Mouse (Mus musculus): ENCODE data around the gene Gm44579. TPM values are rescaled to one million over a fixed set of nuclear protein-coding genes. Genes with fewer than 3 reads are reported as not detected.

The Gm44579 gene
- total and polyA plus RNA-seq, 3 experiments: not detected

DNA sequence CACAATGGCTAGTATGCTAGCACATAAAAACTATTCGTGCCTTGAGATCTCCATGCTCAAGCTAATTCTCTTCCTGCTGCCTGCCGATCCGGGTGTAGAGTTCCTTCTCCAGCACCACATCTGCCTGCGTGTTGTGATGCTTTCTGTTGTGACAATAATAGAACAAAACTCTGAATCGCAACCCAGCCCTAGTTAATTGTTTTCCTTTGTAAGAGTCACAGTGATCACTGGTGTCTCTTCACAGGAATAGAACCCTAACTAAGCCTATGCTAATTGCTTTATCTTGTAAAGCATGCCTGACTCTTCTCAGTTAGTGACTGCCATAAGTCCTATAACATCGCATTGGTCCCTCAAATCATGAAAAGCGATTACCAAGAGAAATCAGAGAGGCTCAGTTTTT lies 5.3 kb upstream of the Gm44579 start:
- Histone ChIP-seq H3K27me3 (ENCODE audit: control insufficient read depth, insufficient read depth, low read length) (no peaks in the 10 kb centered on the region), H3K9ac (ENCODE audit: low read depth, low read length) (no peak overlapping the region), H3K4me3 (no peak overlapping the region), H3K36me3 (ENCODE audit: control insufficient read depth, insufficient read depth, low read length) (no peaks in the 10 kb centered on the region), H3K79me2 (replicated peaks; ENCODE audit: control insufficient read depth, insufficient read depth, low read length) (no peaks in the 10 kb centered on the region), H3K4me1 (ENCODE audit: control insufficient read depth, insufficient read depth, low read length) (no peaks in the 10 kb centered on the region), H3K27ac (no peak overlapping the region)
- intact Hi-C loops (cut with DNase I): no loop called here
- 71% methylated on average over 7 of the region's 7 CpGs for WGBS
- DNase-seq: no peak
- TF ChIP-seq CTCF (IDR thresholded peaks at IDR 0.05): no peak
- TF ChIP-seq EP300 (IDR thresholded peaks at IDR 0.05; ENCODE audit: insufficient read depth, low read depth, low read length): no peak
- TF ChIP-seq POLR2A (IDR thresholded peaks at IDR 0.05; ENCODE audit: insufficient read depth, low read depth, low read length): no peak

- WGBS: 43% methylated on average over 16 of the region's 16 CpGs
- Histone ChIP-seq H3K79me2 (replicated peaks; ENCODE audit: control insufficient read depth, insufficient read depth, low read length) (no peaks in the 10 kb centered on the region), H3K4me1 (ENCODE audit: control insufficient read depth, insufficient read depth, low read length) (no peaks in the 10 kb centered on the region), H3K27me3 (ENCODE audit: control insufficient read depth, insufficient read depth, low read length) (no peaks in the 10 kb centered on the region), H3K9ac (ENCODE audit: low read depth, low read length) (no peak overlapping the region), H3K4me3 (no peak overlapping the region), H3K27ac (no peak overlapping the region), H3K36me3 (ENCODE audit: control insufficient read depth, insufficient read depth, low read length) (no peaks in the 10 kb centered on the region)
- intact Hi-C loops (cut with DNase I): no loop called here
- no peak for DNase-seq
- no peak for TF ChIP-seq CTCF (IDR thresholded peaks at IDR 0.05)
- TF ChIP-seq POLR2A (IDR thresholded peaks at IDR 0.05; ENCODE audit: insufficient read depth, low read depth, low read length): no peak
- no peak for TF ChIP-seq EP300 (IDR thresholded peaks at IDR 0.05; ENCODE audit: insufficient read depth, low read depth, low read length)
Measured at GRCm38 (mm10) chr15:98225610-98226009, 4.8 kb upstream of the Gm44579 start.

DNA sequence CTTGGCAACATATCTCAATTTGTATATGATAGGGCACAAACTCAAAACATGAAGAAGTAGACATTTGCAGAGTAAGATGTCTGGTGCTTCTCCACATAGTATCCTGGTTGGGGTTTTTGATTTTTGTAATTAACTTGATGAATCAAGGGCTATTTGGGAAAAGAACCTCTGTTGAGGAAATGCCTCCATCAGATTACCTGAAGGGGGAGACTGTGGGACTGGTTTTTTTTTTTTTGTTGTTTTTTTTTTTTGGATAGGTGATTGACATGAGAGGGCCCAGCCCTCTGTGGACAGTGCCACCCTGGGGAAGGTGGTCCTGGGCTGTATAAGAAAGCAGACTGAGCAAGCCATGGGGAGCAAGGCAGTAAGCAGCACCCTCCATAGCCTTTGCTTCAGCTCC lies 1.6 kb upstream of the Gm44579 start:
- Histone ChIP-seq H3K4me1 (ENCODE audit: control insufficient read depth, insufficient read depth, low read length) (no peaks in the 10 kb centered on the region), H3K27ac (no peak overlapping the region), H3K79me2 (replicated peaks; ENCODE audit: control insufficient read depth, insufficient read depth, low read length) (no peaks in the 10 kb centered on the region), H3K36me3 (ENCODE audit: control insufficient read depth, insufficient read depth, low read length) (no peaks in the 10 kb centered on the region), H3K27me3 (ENCODE audit: control insufficient read depth, insufficient read depth, low read length) (no peaks in the 10 kb centered on the region), H3K4me3 (no peak overlapping the region), H3K9ac (ENCODE audit: low read depth, low read length) (no peak overlapping the region)
- DNase-seq: no peak
- TF ChIP-seq CTCF (IDR thresholded peaks at IDR 0.05) (no peak), POLR2A (IDR thresholded peaks at IDR 0.05; ENCODE audit: insufficient read depth, low read depth, low read length) (no peak), EP300 (IDR thresholded peaks at IDR 0.05; ENCODE audit: insufficient read depth, low read depth, low read length) (no peak)
- intact Hi-C loops (cut with DNase I): no loop called here

- intact Hi-C loops (cut with DNase I): no loop called here
- WGBS: 47% methylated on average over 5 of the region's 5 CpGs
- Histone ChIP-seq H3K27ac (no peak overlapping the region), H3K27me3 (ENCODE audit: control insufficient read depth, insufficient read depth, low read length) (no peaks in the 10 kb centered on the region), H3K79me2 (replicated peaks; ENCODE audit: control insufficient read depth, insufficient read depth, low read length) (no peaks in the 10 kb centered on the region), H3K9ac (ENCODE audit: low read depth, low read length) (no peak overlapping the region), H3K36me3 (ENCODE audit: control insufficient read depth, insufficient read depth, low read length) (no peaks in the 10 kb centered on the region), H3K4me1 (ENCODE audit: control insufficient read depth, insufficient read depth, low read length) (no peaks in the 10 kb centered on the region; the same call in 1 of the 2 replicates), H3K4me3 (no peak overlapping the region)
- TF ChIP-seq CTCF (IDR thresholded peaks at IDR 0.05) (no peak), EP300 (IDR thresholded peaks at IDR 0.05; ENCODE audit: insufficient read depth, low read depth, low read length) (no peak), POLR2A (IDR thresholded peaks at IDR 0.05; ENCODE audit: insufficient read depth, low read depth, low read length) (no peak)
- DNase-seq: no peak
Measured at GRCm38 (mm10) chr15:98214130-98214529, 6.6 kb downstream of the Gm44579 start.

DNA sequence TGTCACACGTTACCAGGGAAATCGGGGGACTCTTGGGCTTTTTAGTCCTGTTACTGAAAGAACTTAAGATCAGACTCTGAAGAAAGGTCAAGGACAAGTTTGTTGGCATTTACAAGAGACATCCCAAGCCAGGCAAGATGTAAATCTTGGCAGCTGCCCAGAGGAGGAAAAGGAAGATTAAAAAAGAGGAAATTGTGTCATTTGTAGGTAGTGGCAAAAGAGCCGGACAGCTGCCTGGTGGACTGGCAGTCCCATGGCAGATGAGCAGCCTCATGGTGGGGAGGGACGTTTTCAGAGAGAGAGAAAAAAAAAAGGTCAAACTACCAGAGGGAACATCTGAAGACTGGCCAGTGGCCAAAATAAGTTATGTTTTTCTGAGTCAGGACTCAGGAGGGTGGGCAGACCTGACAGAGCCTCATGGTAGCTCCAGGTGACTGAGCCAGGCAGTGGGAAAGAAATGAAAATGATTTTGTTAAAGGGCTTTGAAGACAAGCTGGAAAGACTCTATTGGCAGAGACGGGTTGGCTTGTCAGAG lies 7.4 kb downstream of the Gm44579 start:
- TF ChIP-seq CTCF (IDR thresholded peaks at IDR 0.05): no peak
- TF ChIP-seq EP300 (IDR thresholded peaks at IDR 0.05; ENCODE audit: insufficient read depth, low read depth, low read length): no peak
- no peak for TF ChIP-seq POLR2A (IDR thresholded peaks at IDR 0.05; ENCODE audit: insufficient read depth, low read depth, low read length)
- 67% methylated on average over 5 of the region's 5 CpGs for WGBS
- no peaks in the 10 kb centered on the region for H3K79me2 ChIP-seq (replicated peaks; ENCODE audit: control insufficient read depth, insufficient read depth, low read length)
- H3K4me3 ChIP-seq: no peak overlapping the region
- no peak overlapping the region for H3K27ac ChIP-seq
- H3K36me3 ChIP-seq (ENCODE audit: control insufficient read depth, insufficient read depth, low read length): no peaks in the 10 kb centered on the region
- no peaks in the 10 kb centered on the region for H3K27me3 ChIP-seq (ENCODE audit: control insufficient read depth, insufficient read depth, low read length)
- no peaks in the 10 kb centered on the region; the same call in 1 of the 2 replicates for H3K4me1 ChIP-seq (ENCODE audit: control insufficient read depth, insufficient read depth, low read length)
- intact Hi-C loops (cut with DNase I): no loop called here
- H3K9ac ChIP-seq (ENCODE audit: low read depth, low read length): no peak overlapping the region
- DNase-seq: no peak

DNA sequence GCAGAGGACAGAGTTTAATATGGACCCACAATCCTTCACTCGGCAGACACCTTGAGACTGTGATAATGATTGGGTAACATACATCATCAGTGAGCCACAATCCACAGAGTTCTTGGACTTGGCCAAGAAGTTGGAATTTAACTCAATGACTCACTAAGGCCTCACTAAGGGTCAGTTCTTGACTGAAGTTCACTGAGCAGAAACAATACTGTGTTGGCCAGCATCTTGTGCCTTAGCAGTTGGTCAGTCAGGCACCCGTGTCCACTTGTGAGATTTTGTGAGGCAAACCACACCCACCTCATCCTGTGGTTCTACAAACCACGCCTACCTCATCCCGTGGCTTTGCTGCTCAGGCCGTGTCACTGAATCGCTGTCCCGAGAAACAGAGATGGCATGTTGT lies 11.1 kb downstream of the Gm44579 start:
- intact Hi-C loops (cut with DNase I): no loop called here
- 70% methylated on average over 7 of the region's 7 CpGs for WGBS
- TF ChIP-seq POLR2A (IDR thresholded peaks at IDR 0.05; ENCODE audit: insufficient read depth, low read depth, low read length) (no peak), EP300 (IDR thresholded peaks at IDR 0.05; ENCODE audit: insufficient read depth, low read depth, low read length) (no peak), CTCF (IDR thresholded peaks at IDR 0.05) (no peak)

More for the DNA sequence above, 11.1 kb downstream of the Gm44579 start:
- Histone ChIP-seq H3K36me3 (ENCODE audit: control insufficient read depth, insufficient read depth, low read length) (no peaks in the 10 kb centered on the region), H3K27me3 (ENCODE audit: control insufficient read depth, insufficient read depth, low read length) (no peaks in the 10 kb centered on the region), H3K9ac (ENCODE audit: low read depth, low read length) (no peak overlapping the region), H3K79me2 (replicated peaks; ENCODE audit: control insufficient read depth, insufficient read depth, low read length) (no peaks in the 10 kb centered on the region), H3K27ac (no peak overlapping the region), H3K4me3 (no peak overlapping the region), H3K4me1 (ENCODE audit: control insufficient read depth, insufficient read depth, low read length) (no peaks in the 10 kb centered on the region; the same call in 1 of the 2 replicates)
- DNase-seq: no peak

All from heart, adult 2 months (tissue).